Mouse (Mus musculus) G1E-ER4 (cell line): ENCODE results near the gene Spint1. TPM values are rescaled to one million over a fixed set of nuclear protein-coding genes. Genes with fewer than 3 reads are reported as not detected.

Source experiments
- GATA1 ChIP-seq: IDR thresholded peaks from one replicate; pipeline ENCODE4 v1.8.0; 2012; ENCODE audit warnings: low read length, inconsistent platforms
- polyA plus RNA-seq: library from polyadenylated mRNA; stranded (reverse); fragments of >175 nt; gene quantifications from 2 replicates; pipeline ENCODE4 v1.2.3, GENCODE M21; 2012

The Spint1 gene
- not detected in 2 replicates for polyA plus RNA-seq

GRCm38 (mm10) chr2:119237210-119237870 lies at the start of gene Spint1:
Spint1 (plus strand) TSS chr2:119237362.
- no peak for TF ChIP-seq GATA1

- no peak for TF ChIP-seq GATA1
Measured at GRCm38 (mm10) chr2:119189029-119189710, 48.0 kb upstream of the Spint1 start.

- no peak for TF ChIP-seq GATA1
Measured at GRCm38 (mm10) chr2:119190969-119191368, 46.2 kb upstream of the Spint1 start.

- TF ChIP-seq GATA1: no peak
Measured at GRCm38 (mm10) chr2:119194140-119194539, 43.0 kb upstream of the Spint1 start.

- no peak for TF ChIP-seq GATA1
Measured at GRCm38 (mm10) chr2:119196316-119197108, 40.6 kb upstream of the Spint1 start.

GRCm38 (mm10) chr2:119197493-119197892 lies 39.7 kb upstream of the Spint1 start:
- no peak for TF ChIP-seq GATA1

GRCm38 (mm10) chr2:119198049-119198448 lies 39.1 kb upstream of the Spint1 start:
- no peak for TF ChIP-seq GATA1

GRCm38 (mm10) chr2:119198934-119199333 lies 38.2 kb upstream of the Spint1 start:
- no peak for TF ChIP-seq GATA1

- TF ChIP-seq GATA1: no peak
Measured at GRCm38 (mm10) chr2:119202914-119203453, 34.2 kb upstream of the Spint1 start.

- TF ChIP-seq GATA1: no peak
Measured at GRCm38 (mm10) chr2:119203871-119204460, 33.2 kb upstream of the Spint1 start.

- TF ChIP-seq GATA1: no peak
Measured at GRCm38 (mm10) chr2:119207961-119208343, 29.2 kb upstream of the Spint1 start.

GRCm38 (mm10) chr2:119208344-119209175 lies 28.6 kb upstream of the Spint1 start, which contains the start of the genes Zfyve19 and Dnajc17:
Zfyve19 (plus strand) TSS chr2:119208617.
Dnajc17 (minus strand) TSS chr2:119208795.
- no peak for TF ChIP-seq GATA1

- no peak for TF ChIP-seq GATA1
Measured at GRCm38 (mm10) chr2:119209176-119209507, 28.0 kb upstream of the Spint1 start.

- no peak for TF ChIP-seq GATA1
Measured at GRCm38 (mm10) chr2:119229775-119230704, 7.1 kb upstream of the Spint1 start, which contains the start of gene Ppp1r14d. Ppp1r14d (minus strand) TSS chr2:119229906.
